Mouse (Mus musculus): Measurements from ENCODE around the gene Meis1. TPM values are rescaled to one million over a fixed set of nuclear protein-coding genes. Genes with fewer than 3 reads are reported as not detected.

Meis1 gene
- polyA plus RNA-seq, 1 experiment = 2.1 TPM

GRCm38 (mm10) chr11:18988637-18989263 is 30.0 kb downstream of the Meis1 start:
- Histone ChIP-seq H3K9ac (ENCODE audit: low read depth, poor library complexity, severe bottlenecking) (no peak overlapping the region), H3K4me3 (ENCODE audit: low read depth, low read length) (no peak overlapping the region), H3K36me3 (ENCODE audit: control insufficient read depth, insufficient read depth, low read length, poor library complexity, severe bottlenecking) (no peaks in the 10 kb centered on the region), H3K27ac (ENCODE audit: insufficient read depth, low read length) (no peak overlapping the region), H3K4me1 (ENCODE audit: control insufficient read depth, insufficient read depth, low read length) (peaks cover 2% of the 10 kb centered on the region), H3K27me3 (ENCODE audit: control insufficient read depth, insufficient read depth, low read length, poor library complexity, severe bottlenecking) (no peaks in the 10 kb centered on the region), H3K9me3 (replicated peaks; ENCODE audit: control insufficient read depth, insufficient read depth, low read length, poor library complexity, severe bottlenecking) (no peaks in the 10 kb centered on the region)
- no peak for TF ChIP-seq POLR2A (IDR thresholded peaks at IDR 0.05; ENCODE audit: insufficient read depth, low read length)
- TF ChIP-seq EP300 (IDR thresholded peaks at IDR 0.05; ENCODE audit: insufficient read depth, low read depth, low read length) = no peak
- TF ChIP-seq CTCF (IDR thresholded peaks at IDR 0.05; ENCODE audit: low read depth, low read length) = no peak

- Histone ChIP-seq H3K9ac (ENCODE audit: low read depth, poor library complexity, severe bottlenecking) (no peak overlapping the region), H3K27ac (ENCODE audit: insufficient read depth, low read length) (no peak overlapping the region), H3K9me3 (replicated peaks; ENCODE audit: control insufficient read depth, insufficient read depth, low read length, poor library complexity, severe bottlenecking) (no peaks in the 10 kb centered on the region), H3K36me3 (ENCODE audit: control insufficient read depth, insufficient read depth, low read length, poor library complexity, severe bottlenecking) (no peaks in the 10 kb centered on the region), H3K4me3 (ENCODE audit: low read depth, low read length) (no peak overlapping the region), H3K27me3 (ENCODE audit: control insufficient read depth, insufficient read depth, low read length, poor library complexity, severe bottlenecking) (no peaks in the 10 kb centered on the region), H3K4me1 (ENCODE audit: control insufficient read depth, insufficient read depth, low read length) (peaks cover 2% of the 10 kb centered on the region)
- no peak for TF ChIP-seq POLR2A (IDR thresholded peaks at IDR 0.05; ENCODE audit: insufficient read depth, low read length)
- no peak for TF ChIP-seq CTCF (IDR thresholded peaks at IDR 0.05; ENCODE audit: low read depth, low read length)
Measured at GRCm38 (mm10) chr11:18983813-18984212, 35.0 kb downstream of the Meis1 start.

DNA sequence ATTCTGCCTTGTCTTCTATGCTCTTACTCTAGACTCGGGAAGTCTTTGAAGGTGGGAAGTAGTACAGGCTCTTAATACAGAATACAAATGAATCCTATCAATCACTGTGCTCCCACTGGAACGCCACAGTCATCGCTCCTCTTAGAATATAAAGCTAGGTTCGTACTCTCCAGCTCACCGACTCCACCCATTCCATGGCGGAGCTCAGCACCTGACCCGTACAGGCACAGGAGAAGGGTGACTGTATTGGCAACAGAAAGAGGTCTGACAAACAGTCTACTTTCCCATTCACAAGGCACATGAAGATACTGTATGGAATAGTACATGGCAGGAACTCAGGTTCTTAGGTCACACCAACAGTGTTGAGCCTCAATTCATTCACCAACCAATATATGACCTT is 35.5 kb downstream of the Meis1 start:
- Histone ChIP-seq H3K9me3 (replicated peaks; ENCODE audit: control insufficient read depth, insufficient read depth, low read length, poor library complexity, severe bottlenecking) (no peaks in the 10 kb centered on the region), H3K4me1 (ENCODE audit: control insufficient read depth, insufficient read depth, low read length) (peaks cover 2% of the 10 kb centered on the region), H3K27ac (ENCODE audit: insufficient read depth, low read length) (no peak overlapping the region), H3K4me3 (ENCODE audit: low read depth, low read length) (no peak overlapping the region), H3K27me3 (ENCODE audit: control insufficient read depth, insufficient read depth, low read length, poor library complexity, severe bottlenecking) (no peaks in the 10 kb centered on the region), H3K36me3 (ENCODE audit: control insufficient read depth, insufficient read depth, low read length, poor library complexity, severe bottlenecking) (no peaks in the 10 kb centered on the region), H3K9ac (ENCODE audit: low read depth, poor library complexity, severe bottlenecking) (no peak overlapping the region)
- TF ChIP-seq EP300 (IDR thresholded peaks at IDR 0.05; ENCODE audit: insufficient read depth, low read depth, low read length) = no peak

GRCm38 (mm10) chr11:18982331-18982730 is 36.5 kb downstream of the Meis1 start:
- Histone ChIP-seq H3K9me3 (replicated peaks; ENCODE audit: control insufficient read depth, insufficient read depth, low read length, poor library complexity, severe bottlenecking) (no peaks in the 10 kb centered on the region), H3K27me3 (ENCODE audit: control insufficient read depth, insufficient read depth, low read length, poor library complexity, severe bottlenecking) (no peaks in the 10 kb centered on the region), H3K36me3 (ENCODE audit: control insufficient read depth, insufficient read depth, low read length, poor library complexity, severe bottlenecking) (no peaks in the 10 kb centered on the region), H3K4me3 (ENCODE audit: low read depth, low read length) (no peak overlapping the region), H3K27ac (ENCODE audit: insufficient read depth, low read length) (no peak overlapping the region), H3K9ac (ENCODE audit: low read depth, poor library complexity, severe bottlenecking) (no peak overlapping the region), H3K4me1 (ENCODE audit: control insufficient read depth, insufficient read depth, low read length) (peaks cover 2% of the 10 kb centered on the region)
- TF ChIP-seq CTCF (IDR thresholded peaks at IDR 0.05; ENCODE audit: low read depth, low read length) = no peak
- no peak for TF ChIP-seq EP300 (IDR thresholded peaks at IDR 0.05; ENCODE audit: insufficient read depth, low read depth, low read length)
- no peak for TF ChIP-seq POLR2A (IDR thresholded peaks at IDR 0.05; ENCODE audit: insufficient read depth, low read length)

DNA sequence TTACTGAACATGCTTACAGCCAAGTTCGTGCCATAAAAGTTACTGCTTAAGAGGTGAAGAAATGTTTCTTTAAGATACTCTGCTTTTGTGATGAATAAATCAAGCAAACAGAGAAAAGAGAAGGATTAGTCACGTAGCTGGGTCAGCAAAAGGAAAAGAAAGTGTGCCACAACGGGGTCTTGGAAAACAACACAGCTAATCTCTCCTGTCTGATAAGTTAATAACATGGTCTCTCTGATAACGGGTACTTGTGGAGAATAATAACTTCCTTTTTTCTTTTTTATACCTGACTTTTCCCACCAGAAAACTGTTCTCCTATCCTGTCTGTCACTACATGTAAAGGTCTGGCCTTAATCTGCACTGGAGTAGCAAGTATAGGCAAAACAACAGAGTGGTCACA is 37.4 kb downstream of the Meis1 start:
- H3K36me3 ChIP-seq (ENCODE audit: control insufficient read depth, insufficient read depth, low read length, poor library complexity, severe bottlenecking) = no peaks in the 10 kb centered on the region

GRCm38 (mm10) chr11:18980615-18981014 is 38.2 kb downstream of the Meis1 start:
- Histone ChIP-seq H3K4me3 (ENCODE audit: low read depth, low read length) (no peak overlapping the region), H3K4me1 (ENCODE audit: control insufficient read depth, insufficient read depth, low read length) (no peaks in the 10 kb centered on the region), H3K36me3 (ENCODE audit: control insufficient read depth, insufficient read depth, low read length, poor library complexity, severe bottlenecking) (no peaks in the 10 kb centered on the region), H3K9ac (ENCODE audit: low read depth, poor library complexity, severe bottlenecking) (no peak overlapping the region), H3K9me3 (replicated peaks; ENCODE audit: control insufficient read depth, insufficient read depth, low read length, poor library complexity, severe bottlenecking) (no peaks in the 10 kb centered on the region), H3K27ac (ENCODE audit: insufficient read depth, low read length) (no peak overlapping the region), H3K27me3 (ENCODE audit: control insufficient read depth, insufficient read depth, low read length, poor library complexity, severe bottlenecking) (no peaks in the 10 kb centered on the region)
- TF ChIP-seq CTCF (IDR thresholded peaks at IDR 0.05; ENCODE audit: low read depth, low read length) (no peak), EP300 (IDR thresholded peaks at IDR 0.05; ENCODE audit: insufficient read depth, low read depth, low read length) (no peak), POLR2A (IDR thresholded peaks at IDR 0.05; ENCODE audit: insufficient read depth, low read length) (no peak)

More for the DNA sequence above, 37.4 kb downstream of the Meis1 start:
- no peak overlapping the region for H3K27ac ChIP-seq (ENCODE audit: insufficient read depth, low read length)
- TF ChIP-seq EP300 (IDR thresholded peaks at IDR 0.05; ENCODE audit: insufficient read depth, low read depth, low read length) (no peak), CTCF (IDR thresholded peaks at IDR 0.05; ENCODE audit: low read depth, low read length) (no peak), POLR2A (IDR thresholded peaks at IDR 0.05; ENCODE audit: insufficient read depth, low read length) (no peak)
- no peaks in the 10 kb centered on the region for H3K27me3 ChIP-seq (ENCODE audit: control insufficient read depth, insufficient read depth, low read length, poor library complexity, severe bottlenecking)
- peaks cover 2% of the 10 kb centered on the region for H3K4me1 ChIP-seq (ENCODE audit: control insufficient read depth, insufficient read depth, low read length)
- no peak overlapping the region for H3K9ac ChIP-seq (ENCODE audit: low read depth, poor library complexity, severe bottlenecking)
- H3K9me3 ChIP-seq (replicated peaks; ENCODE audit: control insufficient read depth, insufficient read depth, low read length, poor library complexity, severe bottlenecking) = no peaks in the 10 kb centered on the region
- H3K4me3 ChIP-seq (ENCODE audit: low read depth, low read length) = no peak overlapping the region
